Mouse (Mus musculus): ENCODE measurements around the gene Gm9837. TPM values are rescaled to one million over a fixed set of nuclear protein-coding genes. Genes with fewer than 3 reads are reported as not detected.
A peak's percentile ranks its signal among the peaks of the same experiment; 100 is the strongest.

Gene Gm9837
- total and polyA plus RNA-seq, 2 experiments = not detected

- H3K27me3 ChIP-seq (ENCODE audit: control insufficient read depth, insufficient read depth, low read length) = peaks cover 18% of the 10 kb centered on the region
- no peak overlapping the region for H3K27ac ChIP-seq (replicated peaks; ENCODE audit: insufficient read depth, low read depth, low read length)
- no peaks in the 10 kb centered on the region for H3K79me2 ChIP-seq (ENCODE audit: control insufficient read depth, insufficient read depth, low read length)
- H3K4me1 ChIP-seq (ENCODE audit: control insufficient read depth, insufficient read depth, low read length) = peaks cover 4% of the 10 kb centered on the region; the same call in 1 of the 2 replicates
- no peak for DNase-seq (ENCODE audit: extremely low read depth, low read depth, low spot score)
- no peaks in the 10 kb centered on the region for H3K36me3 ChIP-seq (ENCODE audit: control insufficient read depth, insufficient read depth, low read length)
- no peak overlapping the region for H3K9ac ChIP-seq (ENCODE audit: low read depth, low read length)
- TF ChIP-seq CTCF (IDR thresholded peaks at IDR 0.05; ENCODE audit: low read depth, low read length) (no peak), POLR2A (IDR thresholded peaks at IDR 0.05; ENCODE audit: extremely low read depth, insufficient read depth, low read length) (no peak)
- 69% methylated on average over 9 of the region's 9 CpGs for WGBS
- H3K4me3 ChIP-seq (ENCODE audit: insufficient read depth, low read depth, low read length) = no peak overlapping the region
Observed at GRCm38 (mm10) chr11:53483159-53483891, 13.0 kb upstream of the Gm9837 start.

- H3K4me1 ChIP-seq (ENCODE audit: control insufficient read depth, insufficient read depth, low read length) = no peaks in the 10 kb centered on the region
- no peak for DNase-seq (ENCODE audit: extremely low read depth, low read depth, low spot score)
Observed at GRCm38 (mm10) chr11:53481088-53481730, 10.9 kb upstream of the Gm9837 start.

DNA sequence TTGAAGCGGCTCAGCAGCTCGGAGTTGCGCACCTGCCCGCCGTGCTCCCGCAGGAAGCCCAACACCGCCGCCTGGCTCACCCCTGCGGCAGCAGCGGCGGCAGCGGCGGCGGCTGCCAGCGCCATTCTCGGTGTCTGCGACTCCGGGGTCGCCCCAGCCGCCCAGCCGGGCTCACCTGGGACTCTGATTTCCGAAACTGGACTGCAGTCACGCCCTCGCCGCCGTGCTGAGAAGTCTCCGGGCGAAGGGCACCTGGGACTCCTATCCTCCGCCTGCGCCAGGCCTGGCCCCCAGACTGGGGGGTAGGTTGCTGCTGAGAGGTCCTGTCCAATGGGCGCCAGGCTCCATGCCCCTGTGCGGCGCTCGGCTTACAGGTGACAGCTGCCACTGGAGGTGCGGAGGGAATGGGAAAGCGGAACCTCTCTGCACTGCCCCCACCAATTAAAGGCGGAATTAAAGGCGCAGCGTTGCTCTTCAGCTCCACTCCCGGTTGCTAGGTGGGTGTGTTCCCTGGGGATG, 9.6 kb upstream of the Gm9837 start, which contains the start of the genes Gm9945 and Sowaha:
TSS of gene Gm9945 (plus strand) at position 384 of the 519 bp plus-strand sequence.
TSS of gene Sowaha (minus strand) at position 492 of the 519 bp plus-strand sequence.
- H3K27ac ChIP-seq (replicated peaks; ENCODE audit: insufficient read depth, low read depth, low read length) = no peak within 1 kb of the TSS
- no peaks in the 10 kb centered on the region for H3K79me2 ChIP-seq (ENCODE audit: control insufficient read depth, insufficient read depth, low read length)
- WGBS = 5% methylated on average over 40 of the region's 40 CpGs
- peaks cover 25% of the 10 kb centered on the region for H3K27me3 ChIP-seq (ENCODE audit: control insufficient read depth, insufficient read depth, low read length)
- H3K36me3 ChIP-seq (ENCODE audit: control insufficient read depth, insufficient read depth, low read length) = no peaks in the 10 kb centered on the region
- no peaks in the 10 kb centered on the region for H3K4me1 ChIP-seq (ENCODE audit: control insufficient read depth, insufficient read depth, low read length)
- no peak within 1 kb of the TSS; the same call in 1 of the 2 replicates for H3K9ac ChIP-seq (ENCODE audit: low read depth, low read length)
- peak within 1 kb of the TSS; percentile 36; the same call in 1 of the 2 replicates for H3K4me3 ChIP-seq (ENCODE audit: insufficient read depth, low read depth, low read length)
- no peak for DNase-seq (ENCODE audit: extremely low read depth, low read depth, low spot score)
- TF ChIP-seq CTCF (IDR thresholded peaks at IDR 0.05; ENCODE audit: low read depth, low read length) = no peak
- TF ChIP-seq POLR2A (IDR thresholded peaks at IDR 0.05; ENCODE audit: extremely low read depth, insufficient read depth, low read length) = no peak

More at GRCm38 (mm10) chr11:53481088-53481730, 10.9 kb upstream of the Gm9837 start:
- Histone ChIP-seq H3K79me2 (ENCODE audit: control insufficient read depth, insufficient read depth, low read length) (no peaks in the 10 kb centered on the region), H3K27ac (replicated peaks; ENCODE audit: insufficient read depth, low read depth, low read length) (no peak overlapping the region), H3K27me3 (ENCODE audit: control insufficient read depth, insufficient read depth, low read length) (peaks cover 22% of the 10 kb centered on the region), H3K4me3 (ENCODE audit: insufficient read depth, low read depth, low read length) (no peak overlapping the region), H3K9ac (ENCODE audit: low read depth, low read length) (no peak overlapping the region), H3K36me3 (ENCODE audit: control insufficient read depth, insufficient read depth, low read length) (no peaks in the 10 kb centered on the region)
- TF ChIP-seq CTCF (IDR thresholded peaks at IDR 0.05; ENCODE audit: low read depth, low read length) (no peak), POLR2A (IDR thresholded peaks at IDR 0.05; ENCODE audit: extremely low read depth, insufficient read depth, low read length) (no peak)
- WGBS = 79% methylated on average over 4 of the region's 4 CpGs

- H3K4me1 ChIP-seq (ENCODE audit: control insufficient read depth, insufficient read depth, low read length) = no peaks in the 10 kb centered on the region
- no peak for DNase-seq (ENCODE audit: extremely low read depth, low read depth, low spot score)
- 2% methylated on average over 62 of the region's 62 CpGs for WGBS
- no peak overlapping the region for H3K27ac ChIP-seq (replicated peaks; ENCODE audit: insufficient read depth, low read depth, low read length)
- H3K27me3 ChIP-seq (ENCODE audit: control insufficient read depth, insufficient read depth, low read length) = peaks cover 25% of the 10 kb centered on the region
- TF ChIP-seq POLR2A (IDR thresholded peaks at IDR 0.05; ENCODE audit: extremely low read depth, insufficient read depth, low read length) (no peak), CTCF (IDR thresholded peaks at IDR 0.05; ENCODE audit: low read depth, low read length) (no peak)
- H3K36me3 ChIP-seq (ENCODE audit: control insufficient read depth, insufficient read depth, low read length) = no peaks in the 10 kb centered on the region
- H3K9ac ChIP-seq (ENCODE audit: low read depth, low read length) = no peak overlapping the region; the same call in 1 of the 2 replicates
- H3K4me3 ChIP-seq (ENCODE audit: insufficient read depth, low read depth, low read length) = peak overlapping the region; percentile 36; the same call in 1 of the 2 replicates
- no peaks in the 10 kb centered on the region for H3K79me2 ChIP-seq (ENCODE audit: control insufficient read depth, insufficient read depth, low read length)
Observed at GRCm38 (mm10) chr11:53479171-53479782, 9.0 kb upstream of the Gm9837 start.

DNA sequence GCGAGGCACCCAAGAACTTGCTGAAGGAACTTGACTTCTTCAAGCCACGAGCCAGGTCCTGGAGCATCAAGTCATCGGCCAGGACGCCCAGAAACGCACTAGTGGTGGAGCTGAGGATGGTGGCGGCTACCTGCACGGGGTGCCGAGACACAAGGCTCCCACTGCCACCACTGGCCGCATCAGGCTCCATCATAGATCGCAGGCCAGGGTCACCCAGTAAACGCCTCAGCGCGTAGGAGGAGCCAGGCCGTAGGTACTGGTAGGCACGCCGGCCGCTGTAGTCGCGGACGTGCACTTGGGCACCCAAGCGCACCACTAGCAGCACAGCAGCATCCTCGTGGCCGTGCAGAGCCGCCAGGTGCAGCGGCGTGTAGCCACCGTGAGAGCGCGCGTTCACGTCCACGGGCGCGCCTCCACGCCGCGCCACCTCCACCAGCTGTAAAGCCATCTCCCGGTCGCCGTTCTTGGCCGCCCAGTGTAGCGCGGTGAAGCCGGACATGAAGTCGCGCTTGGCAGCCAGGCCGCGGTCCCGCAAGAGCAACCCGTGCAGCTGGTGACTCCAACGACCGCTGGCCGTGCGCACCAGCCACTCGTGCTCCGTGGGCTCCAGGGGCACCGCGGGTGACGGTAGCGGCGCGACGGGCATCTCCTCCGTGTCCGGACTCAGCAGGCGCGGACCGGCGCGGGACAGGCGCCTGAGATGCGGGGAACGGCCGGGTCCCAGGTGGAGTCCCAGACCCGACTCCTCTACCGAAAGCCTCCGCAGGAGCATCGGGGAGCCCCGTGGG, 8.3 kb upstream of the Gm9837 start:
- DNase-seq (ENCODE audit: extremely low read depth, low read depth, low spot score) = no peak
- Histone ChIP-seq H3K4me3 (ENCODE audit: insufficient read depth, low read depth, low read length) (peak overlapping the region; percentile 33; the same call in 1 of the 2 replicates), H3K36me3 (ENCODE audit: control insufficient read depth, insufficient read depth, low read length) (no peaks in the 10 kb centered on the region), H3K9ac (ENCODE audit: low read depth, low read length) (no peak overlapping the region), H3K79me2 (ENCODE audit: control insufficient read depth, insufficient read depth, low read length) (no peaks in the 10 kb centered on the region), H3K27me3 (ENCODE audit: control insufficient read depth, insufficient read depth, low read length) (peaks cover 25% of the 10 kb centered on the region), H3K27ac (replicated peaks; ENCODE audit: insufficient read depth, low read depth, low read length) (no peak overlapping the region), H3K4me1 (ENCODE audit: control insufficient read depth, insufficient read depth, low read length) (no peaks in the 10 kb centered on the region)
- WGBS = 10% methylated on average over 79 of the region's 79 CpGs
- TF ChIP-seq CTCF (IDR thresholded peaks at IDR 0.05; ENCODE audit: low read depth, low read length) = no peak
- no peak for TF ChIP-seq POLR2A (IDR thresholded peaks at IDR 0.05; ENCODE audit: extremely low read depth, insufficient read depth, low read length)

Measured in liver, adult 2 months (tissue).